Mouse (Mus musculus) liver, adult (tissue): ENCODE measurements around the gene Iqcg.

Experiments
- GATA4 ChIP-seq: IDR thresholded peaks from 2 replicates; pipeline ENCODE4 v1.6.1; 2014; ENCODE audit warnings: mild to moderate bottlenecking, low read length; ENCODE audit not compliant: insufficient replicate concordance

Gene Iqcg

GRCm38 (mm10) chr16:33056095-33056785 lies at the start of gene Iqcg, which contains the start of gene Rpl35a:
Gene Iqcg (minus strand): TSS chr16:33056218.
Gene Rpl35a (plus strand): TSS chr16:33056453.
- TF ChIP-seq GATA4: peak; percentile 53; the same call in 1 of the 2 replicates

GRCm38 (mm10) chr16:33085666-33086065 lies 29.6 kb upstream of the Iqcg start:
- no peak for TF ChIP-seq GATA4

- TF ChIP-seq GATA4: no peak
Observed at GRCm38 (mm10) chr16:33083996-33084395, 28.0 kb upstream of the Iqcg start.

- no peak for TF ChIP-seq GATA4
Observed at GRCm38 (mm10) chr16:33082951-33083350, 26.9 kb upstream of the Iqcg start.

GRCm38 (mm10) chr16:33080063-33080462 lies 24.0 kb upstream of the Iqcg start:
- no peak for TF ChIP-seq GATA4

GRCm38 (mm10) chr16:33077069-33077627 lies 21.1 kb upstream of the Iqcg start:
- TF ChIP-seq GATA4: no peak

- TF ChIP-seq GATA4: no peak
Observed at GRCm38 (mm10) chr16:33076078-33076477, 20.1 kb upstream of the Iqcg start.

GRCm38 (mm10) chr16:33074967-33075366 lies 18.9 kb upstream of the Iqcg start:
- TF ChIP-seq GATA4: no peak

GRCm38 (mm10) chr16:33072871-33073557 lies 17.0 kb upstream of the Iqcg start:
- TF ChIP-seq GATA4: no peak

- no peak for TF ChIP-seq GATA4
Observed at GRCm38 (mm10) chr16:33070928-33071327, 14.9 kb upstream of the Iqcg start.

- no peak for TF ChIP-seq GATA4
Observed at GRCm38 (mm10) chr16:33064636-33065035, 8.6 kb upstream of the Iqcg start.

GRCm38 (mm10) chr16:33063267-33063666 lies 7.2 kb upstream of the Iqcg start:
- TF ChIP-seq GATA4: no peak

- TF ChIP-seq GATA4: no peak
Observed at GRCm38 (mm10) chr16:33062682-33063131, 6.7 kb upstream of the Iqcg start.

- no peak for TF ChIP-seq GATA4
Observed at GRCm38 (mm10) chr16:33062024-33062681, 6.1 kb upstream of the Iqcg start, which contains the start of gene Lmln. Gene Lmln (plus strand): TSS chr16:33062521.

GRCm38 (mm10) chr16:33061400-33061799 lies 5.4 kb upstream of the Iqcg start:
- no peak for TF ChIP-seq GATA4

GRCm38 (mm10) chr16:33060926-33061325 lies 4.9 kb upstream of the Iqcg start:
- no peak for TF ChIP-seq GATA4

- no peak for TF ChIP-seq GATA4
Observed at GRCm38 (mm10) chr16:33059471-33059870, 3.5 kb upstream of the Iqcg start.
